Mouse (Mus musculus) telencephalon, adult 2 months (tissue): ENCODE measurements around the gene Olfr512.

Source experiments
- DNase-seq: peaks from one replicate; pipeline ENCODE4 v3.0.0-alpha.2; 2011; ENCODE audit warnings: low read depth, low spot score

The Olfr512 gene

GRCm38 (mm10) chr7:108713020-108713419 lies at the start of gene Olfr512:
Gene Olfr512 (plus strand): TSS chr7:108713320.
- no peak for DNase-seq

- no peak for DNase-seq
Observed at GRCm38 (mm10) chr7:108666118-108666517, 47.0 kb upstream of the Olfr512 start, which contains the start of gene Olfr510. Gene Olfr510 (plus strand): TSS chr7:108666418.

DNA sequence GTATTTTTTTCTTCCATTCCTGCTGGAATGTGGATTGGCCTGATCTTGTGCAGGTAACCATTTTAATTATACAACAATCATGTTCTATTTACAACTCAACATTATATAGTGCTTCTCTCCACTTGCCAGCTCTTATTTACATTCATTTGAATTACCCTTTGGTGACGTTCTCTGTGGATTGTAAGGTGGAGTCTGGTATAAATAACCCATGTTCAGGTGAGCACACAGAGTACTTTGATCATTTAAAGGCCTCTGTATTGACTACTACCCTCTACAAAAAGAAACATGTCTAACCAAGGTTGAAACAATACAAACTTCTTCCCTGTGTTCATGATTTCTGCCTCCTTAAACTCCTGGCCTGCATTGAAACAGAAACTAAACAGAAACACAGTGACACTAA lies 42.1 kb upstream of the Olfr512 start:
- DNase-seq: no peak

- no peak for DNase-seq
Observed at GRCm38 (mm10) chr7:108678886-108679285, 34.2 kb upstream of the Olfr512 start.

DNA sequence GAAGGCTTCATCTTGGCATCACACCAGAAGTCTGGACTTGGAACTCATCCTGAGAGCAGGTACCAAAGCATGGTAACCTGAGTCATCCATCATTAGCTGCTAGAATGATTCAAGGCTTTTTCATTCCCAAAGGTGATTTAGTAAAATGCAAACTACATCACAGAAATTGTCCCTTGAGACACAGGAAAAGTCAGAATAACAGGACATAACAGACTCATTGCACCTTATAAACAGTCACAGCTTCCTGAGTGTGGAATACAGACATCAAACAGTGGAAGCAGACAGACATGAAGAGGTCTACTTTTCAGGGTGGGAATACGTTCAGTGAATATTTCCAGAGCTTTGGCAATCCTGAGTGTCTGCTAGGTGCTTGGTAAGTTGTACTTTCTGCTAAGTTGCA lies 37.6 kb downstream of the Olfr512 start, which contains the start of gene Olfr513:
TSS of gene Olfr513 (plus strand) at position 301 of the 400 bp plus-strand sequence.
- no peak for DNase-seq

- DNase-seq: peak; percentile 0
Observed at GRCm38 (mm10) chr7:108760411-108760810, 47.3 kb downstream of the Olfr512 start.
